In the genomic region with DNA sequence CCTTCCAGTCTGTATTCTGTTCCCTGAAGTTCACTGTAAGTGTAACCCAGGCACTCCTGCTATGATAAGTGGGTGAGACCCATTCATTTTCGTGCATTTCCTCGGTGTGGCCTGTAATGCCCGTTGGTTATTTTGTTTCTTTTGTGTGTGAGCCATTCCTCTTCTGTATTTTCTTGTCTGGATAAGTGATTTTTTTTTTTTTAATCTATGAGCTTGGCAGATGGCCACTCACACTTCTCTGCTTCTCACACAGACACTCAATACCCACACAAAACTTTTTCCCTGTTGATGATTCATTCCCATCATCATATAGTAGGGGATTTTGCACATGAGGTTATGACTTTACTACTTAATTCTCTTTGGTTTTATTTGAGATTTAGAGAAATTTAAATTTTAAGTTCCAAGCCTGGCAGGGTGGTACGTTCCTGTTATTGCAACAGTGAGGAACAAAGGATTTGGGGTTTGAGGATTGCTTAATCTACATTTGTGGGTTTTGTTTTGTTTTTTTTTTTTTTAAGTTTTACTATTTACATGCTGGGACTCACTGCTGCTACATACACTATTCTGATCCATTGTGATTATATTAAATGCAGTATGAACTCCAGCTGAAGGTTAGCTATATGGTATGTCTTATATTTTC, we compare ENCODE assay signal across 15 mouse cellular contexts. TPM values are rescaled to one million over a fixed set of nuclear protein-coding genes. Genes with fewer than 3 reads are reported as not detected.
DNase-seq lines count a peak whose midpoint lies in the region; TF ChIP-seq lines count a peak whose summit lies in the region.
"Had no signal": no experiment of that assay in that cellular context is flagged by ENCODE, and none has a peak within 500 bp of the region (broad histone marks: within the 10 kb centered on the region; RNA-seq: fewer than 3 reads in every experiment).

No protein-coding gene starts in this region.

- no peak for TF ChIP-seq CTCF in left cerebral cortex, adult 2 months (IDR thresholded peaks at IDR 0.05)
- no peak for TF ChIP-seq CTCF in embryonic fibroblast, embryonic 13.5 days (IDR thresholded peaks at IDR 0.05; ENCODE audit: borderline replicate concordance, insufficient read depth, low read length)

- H3K9me3 ChIP-seq in ES-E14 (ENCODE audit: control insufficient read depth, insufficient read depth, low read depth, low read length) = no peaks in the 10 kb centered on the region
- peaks cover 5% of the 10 kb centered on the region for H3K9me3 ChIP-seq in megakaryocyte, embryonic 14.5 days
- H3K9me3 ChIP-seq: heart, embryonic 15.5 days; intestine, embryonic 15.5 days; kidney, embryonic 15.5 days had no signal

- TF ChIP-seq POLR2A in embryonic fibroblast, embryonic 13.5 days (IDR thresholded peaks at IDR 0.05; ENCODE audit: low read depth, low read length) = no peak

- H3K27me3 ChIP-seq in megakaryocyte, embryonic 14.5 days (replicated peaks) = no peaks in the 10 kb centered on the region
- H3K27me3 ChIP-seq: heart, embryonic 15.5 days; intestine, embryonic 15.5 days; kidney, embryonic 15.5 days; limb, embryonic 13.5 days; Patski had no signal

- peaks cover 2 to 6% of the 10 kb centered on the region in 2 experiments; a peak in 2 of 4 replicates for H3K4me1 ChIP-seq in ES-E14 (ENCODE audit: control insufficient read depth in 2 of 2, insufficient read depth in 2 of 2, low read length in 2 of 2, poor library complexity in 1 of 2)
- peaks cover 2% of the 10 kb centered on the region; the same call in 1 of the 2 replicates for H3K4me1 ChIP-seq in embryonic fibroblast, embryonic 13.5 days (ENCODE audit: control insufficient read depth, insufficient read depth, low read length)
- peaks cover 28% of the 10 kb centered on the region for H3K4me1 ChIP-seq in megakaryocyte, embryonic 14.5 days
- H3K4me1 ChIP-seq: embryonic facial prominence, embryonic 10.5 days; heart, embryonic 15.5 days; intestine, embryonic 15.5 days; kidney, embryonic 15.5 days; limb, embryonic 13.5 days had no signal

- no peaks in the 10 kb centered on the region for H3K36me3 ChIP-seq in ES-E14 (ENCODE audit: control insufficient read depth, insufficient read depth, low read length, poor library complexity, severe bottlenecking)
- H3K36me3 ChIP-seq in megakaryocyte, embryonic 14.5 days (replicated peaks; ENCODE audit: low read length) = peaks cover 34% of the 10 kb centered on the region
- H3K36me3 ChIP-seq: heart, embryonic 15.5 days; intestine, embryonic 15.5 days had no signal

- no peak overlapping the region for H3K27ac ChIP-seq in left cerebral cortex, adult 2 months
- H3K27ac ChIP-seq in ES-E14 (ENCODE audit: insufficient read depth, low read depth, low read length, poor library complexity, severe bottlenecking) = peak overlapping the region; percentile 45; the same call in 1 of the 2 replicates
- peak overlapping the region; percentile 14 for H3K27ac ChIP-seq in embryonic fibroblast, embryonic 13.5 days (ENCODE audit: insufficient read depth, low read length)
- H3K27ac ChIP-seq: embryonic facial prominence, embryonic 10.5 days; heart, embryonic 15.5 days; intestine, embryonic 15.5 days; kidney, embryonic 15.5 days; limb, embryonic 13.5 days had no signal

- no peak overlapping the region for H3K9ac ChIP-seq in ES-E14 (ENCODE audit: insufficient read depth, low read depth, low read length, poor library complexity, severe bottlenecking)
- H3K9ac ChIP-seq: heart, embryonic 15.5 days; intestine, embryonic 15.5 days; kidney, embryonic 15.5 days; limb, embryonic 13.5 days had no signal

- peak; percentile 17 to 67 for DNase-seq in left cerebral cortex, postnatal 25 days (ENCODE audit: low spot score in 2 of 2)
- DNase-seq in left cerebral cortex, adult 2 months (ENCODE audit: extremely low spot score in 1 of 2, low spot score in 2 of 2) = no peak
- no peak for DNase-seq in ES-E14 (ENCODE audit: low read depth, low spot score)
- no peak for DNase-seq in thymus, postnatal 36 days
- DNase-seq in adipocyte (ENCODE audit: low spot score) = no peak
- DNase-seq in lung, postnatal 36 days = no peak
- DNase-seq: cerebellum, adult 9-11 months had no signal

- H3K4me3 ChIP-seq in left cerebral cortex, adult 2 months = no peak overlapping the region
- no peak overlapping the region for H3K4me3 ChIP-seq in ES-E14 (ENCODE audit: insufficient read depth in 1 of 2, low read depth in 1 of 2, low read length in 2 of 2, poor library complexity in 1 of 2, severe bottlenecking in 1 of 2)
- no peak overlapping the region for H3K4me3 ChIP-seq in embryonic fibroblast, embryonic 13.5 days (ENCODE audit: insufficient read depth, low read length)
- H3K4me3 ChIP-seq in megakaryocyte, embryonic 14.5 days (replicated peaks) = peak overlapping the region; percentile 67
- H3K4me3 ChIP-seq: embryonic facial prominence, embryonic 10.5 days; heart, embryonic 15.5 days; intestine, embryonic 15.5 days; kidney, embryonic 15.5 days; limb, embryonic 13.5 days had no signal

- in situ Hi-C loops in ES-E14 (cut with MboI; ENCODE audit: low sequenced_read_pairs in 2 of 2, unreplicated experiment in 2 of 2) = no loop called here

- intact Hi-C loops in left cerebral cortex, postnatal 25 days (cut with DNase I) = no loop called here
- intact Hi-C loops in left cerebral cortex, adult 2 months (cut with DNase I) = no loop called here

TF ChIP-seq in ES-E14, 5 proteins besides CTCF, POLR2A, EP300 and RAD21:
- TF ChIP-seq ZC3H11A (IDR thresholded peaks at IDR 0.05; ENCODE audit: borderline replicate concordance, low read depth, low read length) = no peak
- no peak for TF ChIP-seq ZNF384 (IDR thresholded peaks at IDR 0.05; ENCODE audit: low read depth, low read length)
- no peak for TF ChIP-seq CHD2 (IDR thresholded peaks at IDR 0.05; ENCODE audit: low read depth, low read length)
- TF ChIP-seq HCFC1 (IDR thresholded peaks at IDR 0.05; ENCODE audit: borderline replicate concordance, insufficient read depth, low read length) = no peak
- TF ChIP-seq MAFK (IDR thresholded peaks at IDR 0.05; ENCODE audit: insufficient read depth, low read depth, low read length) = no peak
TF ChIP-seq in ES-E14: peak in this region for 0.

RNA-seq across cellular contexts. Expression of a gene that starts 12.8 kb away (rescaled TPM):
- 10 to 100 TPM; 44.5 to 46.3 TPM for total RNA-seq in left cerebral cortex, postnatal 25 days (2021)
- 10 to 100 TPM; 44.5 to 47.6 TPM for total RNA-seq in left cerebral cortex, adult 2 months (2021)
- 4.8 and 5.1 TPM in 2 replicates for total RNA-seq in ES-E14 (2012; rRNA removed)
- polyA plus RNA-seq in embryonic fibroblast, embryonic 13.5 days (2011; ENCODE audit: insufficient read length, low read depth, missing spikeins) = 16.2 and 16.4 TPM in 2 replicates
- 0.76 and 2.5 TPM in 2 replicates for polyA plus RNA-seq in megakaryocyte, embryonic 14.5 days (2012; ENCODE audit: insufficient read depth, low replicate concordance)

RNA-seq across cellular contexts. Expression of a gene that starts 15.9 kb away (rescaled TPM):
- total RNA-seq in left cerebral cortex, postnatal 25 days (2021) = 100 to 1,000 TPM; 156 to 186 TPM
- 100 to 1,000 TPM; 168 to 196 TPM for total RNA-seq in left cerebral cortex, adult 2 months (2021)
- total RNA-seq in ES-E14 (2012; rRNA removed) = 1,847 and 2,038 TPM in 2 replicates
- polyA plus RNA-seq in embryonic fibroblast, embryonic 13.5 days (2011; ENCODE audit: insufficient read length, low read depth, missing spikeins) = 224 and 311 TPM in 2 replicates
- 1,556 and 2,515 TPM in 2 replicates for polyA plus RNA-seq in megakaryocyte, embryonic 14.5 days (2012; ENCODE audit: insufficient read depth, low replicate concordance)

RNA-seq across cellular contexts. Expression of a gene that starts 38.1 kb away (rescaled TPM):
- 10 to 100 TPM; 75.1 to 76.3 TPM for total RNA-seq in left cerebral cortex, postnatal 25 days (2021)
- total RNA-seq in left cerebral cortex, adult 2 months (2021) = 10 to 100 TPM; 68.4 to 73.2 TPM
- 39.3 and 41.4 TPM in 2 replicates for total RNA-seq in ES-E14 (2012; rRNA removed)
- 67.2 and 73.9 TPM in 2 replicates for polyA plus RNA-seq in embryonic fibroblast, embryonic 13.5 days (2011; ENCODE audit: insufficient read length, low read depth, missing spikeins)
- 5.9 and 25.2 TPM in 2 replicates for polyA plus RNA-seq in megakaryocyte, embryonic 14.5 days (2012; ENCODE audit: insufficient read depth, low replicate concordance)

Comparison
In these comparisons a context has a peak if more than half of its experiments do, and no peak if none do; other contexts are left out.
1. DNase-seq: peak in left cerebral cortex, postnatal 25 days (2 of 2); none in left cerebral cortex, adult 2 months (0 of 2), ES-E14 (single experiment), thymus, postnatal 36 days (0 of 2), adipocyte (single experiment) and lung, postnatal 36 days (single experiment).